Mouse (Mus musculus): ENCODE measurements around the gene 1700034I23Rik. TPM values are rescaled to one million over a fixed set of nuclear protein-coding genes. Genes with fewer than 3 reads are reported as not detected.
"Not testable (repeated sequence)": the region's sequence is repeated elsewhere in the genome, so short reads cannot be mapped to it uniquely, and the experiment has no call there.

Gene 1700034I23Rik
- not detected for polyA plus RNA-seq (2012; fragmentation: generic; extraction: Trizol)
- long read RNA-seq, experiment 1 = 0 reads
- long read RNA-seq, experiment 2 = 0 reads

GRCm38 (mm10) chr3:40902443-40902842 is at the start of gene 1700034I23Rik:
Gene 1700034I23Rik (minus strand): TSS chr3:40902543.
- H3K79me2 ChIP-seq (ENCODE audit: control insufficient read depth, insufficient read depth); H3K79me3 ChIP-seq (ENCODE audit: low read depth); H3ac ChIP-seq (ENCODE audit: control insufficient read depth, insufficient read length, low read depth); H3K4me3 ChIP-seq (ENCODE audit: insufficient read depth, poor library complexity, severe bottlenecking); H3K27me3 ChIP-seq (ENCODE audit: control insufficient read depth, insufficient read depth, insufficient read length); H3K36me3 ChIP-seq (ENCODE audit: control insufficient read depth, insufficient read depth): not testable (repeated sequence)

GRCm38 (mm10) chr3:40951365-40951764 is 49.0 kb upstream of the 1700034I23Rik start:
- Histone ChIP-seq H3K27me3 (ENCODE audit: control insufficient read depth, insufficient read depth, insufficient read length) (no peaks in the 10 kb centered on the region), H3K36me3 (ENCODE audit: control insufficient read depth, insufficient read depth) (no peaks in the 10 kb centered on the region), H3ac (ENCODE audit: control insufficient read depth, insufficient read length, low read depth) (no peak overlapping the region), H3K4me3 (ENCODE audit: insufficient read depth, poor library complexity, severe bottlenecking) (peak overlapping the region; percentile 52), H3K79me3 (ENCODE audit: low read depth) (peaks cover 2% of the 10 kb centered on the region), H3K79me2 (ENCODE audit: control insufficient read depth, insufficient read depth) (no peaks in the 10 kb centered on the region)
- TF ChIP-seq CTCF (IDR thresholded peaks at IDR 0.05; ENCODE audit: control insufficient read depth, insufficient read depth, insufficient read length) = no peak
- no peak for TF ChIP-seq MYOG (IDR thresholded peaks at IDR 0.05; ENCODE audit: control insufficient read depth, extremely low read depth, insufficient read length)
- no peak for TF ChIP-seq USF1 (IDR thresholded peaks at IDR 0.05; ENCODE audit: low read depth)
- TF ChIP-seq CEBPB (IDR thresholded peaks at IDR 0.05; ENCODE audit: low read depth) = no peak
- TF ChIP-seq MAX (IDR thresholded peaks at IDR 0.05) = no peak
- TF ChIP-seq FOSL1 (IDR thresholded peaks at IDR 0.05; ENCODE audit: insufficient read depth, low read length, poor library complexity, severe bottlenecking) = no peak
- no peak for TF ChIP-seq MYOD1 (IDR thresholded peaks at IDR 0.05; ENCODE audit: control insufficient read depth, insufficient read length, low read depth)

- peak overlapping the region; percentile 92 for H3ac ChIP-seq (ENCODE audit: control insufficient read depth, insufficient read length, low read depth)
- no peaks in the 10 kb centered on the region for H3K79me2 ChIP-seq (ENCODE audit: control insufficient read depth, insufficient read depth)
- TF ChIP-seq FOSL1 (IDR thresholded peaks at IDR 0.05; ENCODE audit: insufficient read depth, low read length, poor library complexity, severe bottlenecking) (no peak), CTCF (IDR thresholded peaks at IDR 0.05; ENCODE audit: control insufficient read depth, insufficient read depth, insufficient read length) (no peak), MAX (IDR thresholded peaks at IDR 0.05) (no peak), CEBPB (IDR thresholded peaks at IDR 0.05; ENCODE audit: low read depth) (no peak), MYOD1 (IDR thresholded peaks at IDR 0.05; ENCODE audit: control insufficient read depth, insufficient read length, low read depth) (no peak), MYOG (IDR thresholded peaks at IDR 0.05; ENCODE audit: control insufficient read depth, extremely low read depth, insufficient read length) (no peak), USF1 (IDR thresholded peaks at IDR 0.05; ENCODE audit: low read depth) (no peak)
- H3K36me3 ChIP-seq (ENCODE audit: control insufficient read depth, insufficient read depth) = no peaks in the 10 kb centered on the region
- no peaks in the 10 kb centered on the region for H3K27me3 ChIP-seq (ENCODE audit: control insufficient read depth, insufficient read depth, insufficient read length)
- peaks cover 2% of the 10 kb centered on the region for H3K79me3 ChIP-seq (ENCODE audit: low read depth)
- H3K4me3 ChIP-seq (ENCODE audit: insufficient read depth, poor library complexity, severe bottlenecking) = peak overlapping the region; percentile 52
These were observed 48.4 kb upstream of the 1700034I23Rik start for GRCm38 (mm10) chr3:40950601-40951201.

- H3K36me3 ChIP-seq (ENCODE audit: control insufficient read depth, insufficient read depth) = no peaks in the 10 kb centered on the region
These were observed 47.7 kb upstream of the 1700034I23Rik start for GRCm38 (mm10) chr3:40949903-40950600.

GRCm38 (mm10) chr3:40949170-40949902 is 47.0 kb upstream of the 1700034I23Rik start, which contains the start of gene Larp1b:
Gene Larp1b (plus strand): TSS chr3:40949828.
- H3K79me3 ChIP-seq (ENCODE audit: low read depth) = peaks cover 2% of the 10 kb centered on the region
- H3ac ChIP-seq (ENCODE audit: control insufficient read depth, insufficient read length, low read depth) = peak within 1 kb of the TSS; percentile 92
- H3K27me3 ChIP-seq (ENCODE audit: control insufficient read depth, insufficient read depth, insufficient read length) = no peaks in the 10 kb centered on the region
- H3K4me3 ChIP-seq (ENCODE audit: insufficient read depth, poor library complexity, severe bottlenecking) = peak within 1 kb of the TSS; percentile 52
- H3K79me2 ChIP-seq (ENCODE audit: control insufficient read depth, insufficient read depth) = no peaks in the 10 kb centered on the region
- no peak for TF ChIP-seq USF1 (IDR thresholded peaks at IDR 0.05; ENCODE audit: low read depth)
- TF ChIP-seq CEBPB (IDR thresholded peaks at IDR 0.05; ENCODE audit: low read depth) = no peak
- TF ChIP-seq MAX (IDR thresholded peaks at IDR 0.05) = peak; percentile 14
- H3K36me3 ChIP-seq (ENCODE audit: control insufficient read depth, insufficient read depth) = no peaks in the 10 kb centered on the region

More at GRCm38 (mm10) chr3:40949903-40950600, 47.7 kb upstream of the 1700034I23Rik start:
- TF ChIP-seq FOSL1 (IDR thresholded peaks at IDR 0.05; ENCODE audit: insufficient read depth, low read length, poor library complexity, severe bottlenecking) = no peak
- TF ChIP-seq CTCF (IDR thresholded peaks at IDR 0.05; ENCODE audit: control insufficient read depth, insufficient read depth, insufficient read length) = peak; percentile 0
- Histone ChIP-seq H3K79me2 (ENCODE audit: control insufficient read depth, insufficient read depth) (no peaks in the 10 kb centered on the region), H3K4me3 (ENCODE audit: insufficient read depth, poor library complexity, severe bottlenecking) (peak overlapping the region; percentile 52), H3K27me3 (ENCODE audit: control insufficient read depth, insufficient read depth, insufficient read length) (no peaks in the 10 kb centered on the region), H3K79me3 (ENCODE audit: low read depth) (peaks cover 2% of the 10 kb centered on the region), H3ac (ENCODE audit: control insufficient read depth, insufficient read length, low read depth) (peak overlapping the region; percentile 92)

GRCm38 (mm10) chr3:40939019-40939418 is 36.7 kb upstream of the 1700034I23Rik start:
- Histone ChIP-seq H3K4me3 (ENCODE audit: insufficient read depth, poor library complexity, severe bottlenecking) (no peak overlapping the region), H3K79me2 (ENCODE audit: control insufficient read depth, insufficient read depth) (no peaks in the 10 kb centered on the region), H3K36me3 (ENCODE audit: control insufficient read depth, insufficient read depth) (no peaks in the 10 kb centered on the region), H3K79me3 (ENCODE audit: low read depth) (no peaks in the 10 kb centered on the region), H3K27me3 (ENCODE audit: control insufficient read depth, insufficient read depth, insufficient read length) (no peaks in the 10 kb centered on the region), H3ac (ENCODE audit: control insufficient read depth, insufficient read length, low read depth) (no peak overlapping the region)
- TF ChIP-seq FOSL1 (IDR thresholded peaks at IDR 0.05; ENCODE audit: insufficient read depth, low read length, poor library complexity, severe bottlenecking) (no peak), MAX (IDR thresholded peaks at IDR 0.05) (no peak), MYOG (IDR thresholded peaks at IDR 0.05; ENCODE audit: control insufficient read depth, extremely low read depth, insufficient read length) (no peak), CEBPB (IDR thresholded peaks at IDR 0.05; ENCODE audit: low read depth) (no peak), USF1 (IDR thresholded peaks at IDR 0.05; ENCODE audit: low read depth) (no peak), CTCF (IDR thresholded peaks at IDR 0.05; ENCODE audit: control insufficient read depth, insufficient read depth, insufficient read length) (no peak), MYOD1 (IDR thresholded peaks at IDR 0.05; ENCODE audit: control insufficient read depth, insufficient read length, low read depth) (no peak)
